Mouse (Mus musculus): ENCODE results near the gene Nudt7. TPM values are rescaled to one million over a fixed set of nuclear protein-coding genes. Genes with fewer than 3 reads are reported as not detected.

The Nudt7 gene
- polyA plus RNA-seq, 1 experiment from 2014 or later: 28.1 TPM

GRCm38 (mm10) chr8:114159666-114160065 lies 26.3 kb downstream of the Nudt7 start:
- H3K4me2 ChIP-seq (ENCODE audit: low read length): no peak overlapping the region
- H3K9ac ChIP-seq (ENCODE audit: low read depth, low read length): no peak overlapping the region
- H3K4me3 ChIP-seq (replicated peaks; ENCODE audit: low read depth, low read length): no peak overlapping the region
- H3K27me3 ChIP-seq (ENCODE audit: insufficient read depth, low read length): no peaks in the 10 kb centered on the region
- DNase-seq (ENCODE audit: low spot score) (no peak), ATAC-seq (replicated peaks; ENCODE audit: low FRiP score, low read depth) (no peak)
- H3K27ac ChIP-seq: no peak overlapping the region
- 47% methylated on average over 3 of the region's 3 CpGs for WGBS
- no peaks in the 10 kb centered on the region for H3K4me1 ChIP-seq (replicated peaks; ENCODE audit: insufficient read depth, low read length)
- no peaks in the 10 kb centered on the region for H3K36me3 ChIP-seq (ENCODE audit: insufficient read depth, low read length)
- no peak for TF ChIP-seq CTCF (IDR thresholded peaks at IDR 0.05; ENCODE audit: low read depth)
- no peaks in the 10 kb centered on the region for H3K9me3 ChIP-seq (replicated peaks; ENCODE audit: low read length)

- TF ChIP-seq CTCF (IDR thresholded peaks at IDR 0.05; ENCODE audit: low read depth): no peak
- Histone ChIP-seq H3K27ac (no peak overlapping the region), H3K4me3 (replicated peaks; ENCODE audit: low read depth, low read length) (no peak overlapping the region), H3K36me3 (ENCODE audit: insufficient read depth, low read length) (no peaks in the 10 kb centered on the region), H3K27me3 (ENCODE audit: insufficient read depth, low read length) (no peaks in the 10 kb centered on the region), H3K9me3 (replicated peaks; ENCODE audit: low read length) (no peaks in the 10 kb centered on the region), H3K4me1 (replicated peaks; ENCODE audit: insufficient read depth, low read length) (no peaks in the 10 kb centered on the region), H3K4me2 (ENCODE audit: low read length) (no peak overlapping the region), H3K9ac (ENCODE audit: low read depth, low read length) (no peak overlapping the region)
- 90% methylated on average over 3 of the region's 3 CpGs for WGBS
- ATAC-seq (replicated peaks; ENCODE audit: low FRiP score, low read depth): no peak
- DNase-seq (ENCODE audit: low spot score): no peak
Measured at GRCm38 (mm10) chr8:114163871-114164270, 30.5 kb downstream of the Nudt7 start.

- H3K27me3 ChIP-seq (ENCODE audit: insufficient read depth, low read length): no peaks in the 10 kb centered on the region
- DNase-seq (ENCODE audit: low spot score) (no peak), ATAC-seq (replicated peaks; ENCODE audit: low FRiP score, low read depth) (no peak)
- no peak overlapping the region for H3K4me2 ChIP-seq (ENCODE audit: low read length)
- H3K9ac ChIP-seq (ENCODE audit: low read depth, low read length): no peak overlapping the region
- H3K4me1 ChIP-seq (replicated peaks; ENCODE audit: insufficient read depth, low read length): no peaks in the 10 kb centered on the region
- 82% methylated on average over 6 of the region's 6 CpGs for WGBS
- no peak for TF ChIP-seq CTCF (IDR thresholded peaks at IDR 0.05; ENCODE audit: low read depth)
- no peaks in the 10 kb centered on the region for H3K9me3 ChIP-seq (replicated peaks; ENCODE audit: low read length)
- no peak overlapping the region for H3K4me3 ChIP-seq (replicated peaks; ENCODE audit: low read depth, low read length)
- no peak overlapping the region for H3K27ac ChIP-seq
- no peaks in the 10 kb centered on the region for H3K36me3 ChIP-seq (ENCODE audit: insufficient read depth, low read length)
Measured at GRCm38 (mm10) chr8:114164444-114165096, 31.2 kb downstream of the Nudt7 start.

- Histone ChIP-seq H3K4me1 (replicated peaks; ENCODE audit: insufficient read depth, low read length) (no peaks in the 10 kb centered on the region), H3K9me3 (replicated peaks; ENCODE audit: low read length) (no peaks in the 10 kb centered on the region), H3K4me3 (replicated peaks; ENCODE audit: low read depth, low read length) (no peak overlapping the region), H3K4me2 (ENCODE audit: low read length) (no peak overlapping the region), H3K9ac (ENCODE audit: low read depth, low read length) (no peak overlapping the region), H3K27ac (no peak overlapping the region), H3K36me3 (ENCODE audit: insufficient read depth, low read length) (no peaks in the 10 kb centered on the region), H3K27me3 (ENCODE audit: insufficient read depth, low read length) (no peaks in the 10 kb centered on the region)
- no peak for ATAC-seq (replicated peaks; ENCODE audit: low FRiP score, low read depth)
- WGBS: 61% methylated on average over 2 of the region's 2 CpGs
- TF ChIP-seq CTCF (IDR thresholded peaks at IDR 0.05; ENCODE audit: low read depth): no peak
- no peak for DNase-seq (ENCODE audit: low spot score)
Measured at GRCm38 (mm10) chr8:114165741-114166140, 32.4 kb downstream of the Nudt7 start.

GRCm38 (mm10) chr8:114176721-114177120 lies 43.4 kb downstream of the Nudt7 start:
- H3K27me3 ChIP-seq (ENCODE audit: insufficient read depth, low read length): no peaks in the 10 kb centered on the region
- H3K4me3 ChIP-seq (replicated peaks; ENCODE audit: low read depth, low read length): no peak overlapping the region
- H3K9me3 ChIP-seq (replicated peaks; ENCODE audit: low read length): no peaks in the 10 kb centered on the region
- no peak overlapping the region for H3K4me2 ChIP-seq (ENCODE audit: low read length)
- WGBS: 69% methylated on average over 3 of the region's 3 CpGs
- H3K36me3 ChIP-seq (ENCODE audit: insufficient read depth, low read length): no peaks in the 10 kb centered on the region
- DNase-seq (ENCODE audit: low spot score): no peak
- no peak overlapping the region for H3K27ac ChIP-seq
- TF ChIP-seq CTCF (IDR thresholded peaks at IDR 0.05; ENCODE audit: low read depth): peak; percentile 23; the same call in 1 of the 2 replicates
- no peaks in the 10 kb centered on the region for H3K4me1 ChIP-seq (replicated peaks; ENCODE audit: insufficient read depth, low read length)
- H3K9ac ChIP-seq (ENCODE audit: low read depth, low read length): no peak overlapping the region
- no peak for ATAC-seq (replicated peaks; ENCODE audit: low FRiP score, low read depth)

GRCm38 (mm10) chr8:114193334-114193733 lies 60.0 kb downstream of the Nudt7 start:
- no peak overlapping the region for H3K4me2 ChIP-seq (ENCODE audit: low read length)
- H3K4me3 ChIP-seq (replicated peaks; ENCODE audit: low read depth, low read length): no peak overlapping the region
- no peak for ATAC-seq (replicated peaks; ENCODE audit: low FRiP score, low read depth)
- H3K4me1 ChIP-seq (replicated peaks; ENCODE audit: insufficient read depth, low read length): no peaks in the 10 kb centered on the region
- no peaks in the 10 kb centered on the region for H3K27me3 ChIP-seq (ENCODE audit: insufficient read depth, low read length)
- TF ChIP-seq CTCF (IDR thresholded peaks at IDR 0.05; ENCODE audit: low read depth): no peak
- WGBS: 79% methylated on average over 5 of the region's 5 CpGs
- no peak overlapping the region for H3K27ac ChIP-seq
- no peak for DNase-seq (ENCODE audit: low spot score)
- H3K36me3 ChIP-seq (ENCODE audit: insufficient read depth, low read length): no peaks in the 10 kb centered on the region
- H3K9me3 ChIP-seq (replicated peaks; ENCODE audit: low read length): no peaks in the 10 kb centered on the region
- no peak overlapping the region for H3K9ac ChIP-seq (ENCODE audit: low read depth, low read length)

- no peaks in the 10 kb centered on the region for H3K27me3 ChIP-seq (ENCODE audit: insufficient read depth, low read length)
- no peak for TF ChIP-seq CTCF (IDR thresholded peaks at IDR 0.05; ENCODE audit: low read depth)
- ATAC-seq (replicated peaks; ENCODE audit: low FRiP score, low read depth): no peak
- no peaks in the 10 kb centered on the region for H3K36me3 ChIP-seq (ENCODE audit: insufficient read depth, low read length)
- H3K4me2 ChIP-seq (ENCODE audit: low read length): no peak overlapping the region
- H3K9ac ChIP-seq (ENCODE audit: low read depth, low read length): no peak overlapping the region
- 36% methylated on average over 2 of the region's 2 CpGs for whole genome bisulfite sequencing
- H3K4me1 ChIP-seq (replicated peaks; ENCODE audit: insufficient read depth, low read length): no peaks in the 10 kb centered on the region
- no peaks in the 10 kb centered on the region for H3K9me3 ChIP-seq (replicated peaks; ENCODE audit: low read length)
- no peak overlapping the region for H3K27ac ChIP-seq
- no peak for DNase-seq (ENCODE audit: low spot score)
- H3K4me3 ChIP-seq (replicated peaks; ENCODE audit: low read depth, low read length): no peak overlapping the region
Measured at GRCm38 (mm10) chr8:114198990-114199389, 65.6 kb downstream of the Nudt7 start.

Other genes with a start within 250 kb of the Nudt7 start
- gene Vat1l, start 72.1 kb downstream of the Nudt7 start, polyA plus RNA-seq (2015; fragmentation: Nextera tagmentation; extraction: Ambion mirVana): 1.4 and 1.6 TPM in 2 replicates